Mouse (Mus musculus) megakaryocyte-erythroid progenitor cell, adult 5-6 weeks (primary cell): ENCODE results near the gene Wbp2. TPM values are rescaled to one million over a fixed set of nuclear protein-coding genes. Genes with fewer than 3 reads are reported as not detected.

ENCODE experiments used
- ATAC-seq: replicated peaks from 2 replicates; pipeline ENCODE4 v1.8.0; 2016; ENCODE audit warnings: mild to moderate bottlenecking, inconsistent platforms; ENCODE audit not compliant: severe bottlenecking, poor library complexity, low FRiP score, low TSS enrichment
- total RNA-seq, 2 experiments: library from RNA; stranded (forward) in 1 of 2; stranded (reverse) in 1 of 2; fragments of 200-1000, 215-1000 nt in 1 of 2; fragments of >200 nt in 1 of 2; fragmentation: Nextera tagmentation in 1 of 2; gene quantifications; 2 replicates each; pipeline ENCODE4 v1.2.3; 2014 to 2017

The Wbp2 gene
- total RNA-seq, 2 experiments from 2014 or later, result 23.9 to 94.8 TPM

DNA sequence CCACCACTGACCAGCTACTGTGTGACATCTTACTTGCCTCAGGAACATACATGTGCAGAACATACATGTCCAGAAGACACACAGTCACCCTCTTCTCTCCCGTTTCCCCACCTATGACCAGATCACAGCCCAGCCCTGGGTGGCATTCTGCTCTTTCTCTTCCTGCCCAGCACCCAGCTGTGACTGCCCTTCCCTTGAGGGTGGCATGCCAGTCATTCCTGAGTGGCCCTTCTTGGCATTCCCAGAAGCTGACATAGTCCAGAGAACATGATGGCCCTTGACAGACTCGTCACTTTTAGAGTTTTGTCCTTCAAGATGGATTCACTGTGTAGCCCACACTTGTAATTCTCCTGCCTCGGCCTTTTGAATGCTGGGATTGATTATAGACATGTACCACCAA, 14.2 kb downstream of the Wbp2 start:
- no peak for ATAC-seq

DNA sequence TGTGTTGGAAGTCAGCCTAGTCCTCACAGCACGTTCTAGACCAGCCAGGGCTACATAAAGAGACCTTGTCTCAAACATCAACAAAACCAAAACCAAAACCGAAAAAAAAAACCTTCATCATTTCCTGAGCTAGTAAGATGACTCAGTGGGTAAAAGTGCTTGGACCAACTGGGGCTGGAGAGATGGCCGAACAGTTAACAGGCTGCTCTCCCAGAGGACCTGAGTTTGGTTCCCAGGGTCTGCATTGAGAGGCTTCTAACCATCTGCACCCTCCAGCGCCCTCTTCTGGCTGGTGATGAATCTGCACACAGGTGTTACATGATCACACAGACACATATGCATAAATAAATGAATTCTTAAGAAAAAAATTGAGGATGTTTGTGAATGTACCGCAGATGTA, 15.3 kb downstream of the Wbp2 start:
- 0 out of 2 replicates have a peak, but pooled peaks have one; percentile 24 for ATAC-seq

DNA sequence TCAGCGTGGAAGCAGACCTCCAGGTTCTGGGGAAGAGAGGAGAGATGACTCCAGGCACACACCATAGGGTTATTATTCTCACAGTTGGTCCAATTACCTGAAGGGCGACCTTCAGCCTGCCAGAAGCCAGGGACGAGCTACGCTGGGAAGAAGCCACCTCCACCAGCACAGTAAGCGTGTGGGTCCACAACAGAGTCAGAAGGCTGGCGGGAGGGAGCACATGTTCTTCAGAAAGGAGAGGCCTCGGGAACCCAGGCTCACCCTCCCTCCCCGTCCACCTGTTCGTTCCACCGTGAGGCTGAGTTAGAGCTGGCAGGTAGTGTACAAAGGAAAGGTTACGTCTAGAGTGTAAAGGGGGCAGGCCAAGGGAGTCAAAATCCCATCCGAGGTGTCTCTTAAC, 21.4 kb downstream of the Wbp2 start:
- ATAC-seq, result no peak

DNA sequence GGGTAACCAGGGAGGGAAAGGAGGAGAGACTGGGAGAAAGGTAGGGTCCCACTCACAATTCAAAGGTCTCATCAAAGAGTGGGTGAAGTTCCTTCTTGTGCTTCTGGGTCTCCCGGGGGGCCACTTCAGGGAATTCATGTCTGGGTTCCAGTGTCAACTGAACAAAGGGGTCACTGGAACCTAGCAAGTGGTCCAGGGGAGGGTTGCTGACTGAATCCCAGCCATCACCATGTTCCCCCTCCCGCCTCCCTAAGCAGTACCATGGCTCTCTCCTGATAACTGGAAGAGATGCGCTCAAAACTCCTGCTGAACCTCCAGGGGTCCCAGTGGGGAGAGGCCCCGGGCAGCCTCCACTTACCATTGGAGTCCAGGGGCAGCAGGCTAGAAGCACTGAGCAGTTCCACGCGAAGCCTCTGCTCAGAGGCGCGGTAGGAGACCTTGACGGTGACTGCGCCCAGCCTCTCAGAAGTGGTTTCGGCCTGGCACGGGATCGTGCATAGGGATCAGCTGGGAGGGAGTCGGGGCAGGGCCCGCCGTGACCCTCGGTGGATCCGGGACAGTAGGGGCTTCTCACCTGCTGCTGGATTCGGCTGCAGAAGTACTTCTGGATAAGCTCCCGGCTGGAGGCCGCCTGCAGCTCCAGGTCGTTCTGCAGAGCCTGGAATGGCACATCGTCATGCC, 22.5 kb downstream of the Wbp2 start:
- ATAC-seq, result no peak

DNA sequence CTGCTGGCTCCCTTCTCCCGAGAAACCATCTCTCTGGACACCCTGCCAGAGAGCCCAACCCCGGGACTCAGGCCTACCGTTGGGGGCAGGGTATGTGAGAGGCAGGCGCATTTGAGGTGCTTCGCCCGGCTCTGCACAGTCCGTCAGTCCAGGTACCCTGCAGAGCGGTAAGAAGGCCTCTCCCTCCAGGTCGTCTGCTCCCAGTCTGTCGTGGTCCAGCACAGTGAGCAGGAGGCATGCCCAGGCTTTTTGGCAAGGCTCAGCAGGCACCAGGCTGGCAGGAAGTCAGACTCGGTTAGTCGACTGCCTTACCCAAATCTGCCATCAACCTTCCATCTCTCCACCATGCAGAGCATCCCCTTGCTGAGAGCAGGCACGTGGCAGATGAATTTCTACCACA, 23.2 kb downstream of the Wbp2 start:
- no peak for ATAC-seq

DNA sequence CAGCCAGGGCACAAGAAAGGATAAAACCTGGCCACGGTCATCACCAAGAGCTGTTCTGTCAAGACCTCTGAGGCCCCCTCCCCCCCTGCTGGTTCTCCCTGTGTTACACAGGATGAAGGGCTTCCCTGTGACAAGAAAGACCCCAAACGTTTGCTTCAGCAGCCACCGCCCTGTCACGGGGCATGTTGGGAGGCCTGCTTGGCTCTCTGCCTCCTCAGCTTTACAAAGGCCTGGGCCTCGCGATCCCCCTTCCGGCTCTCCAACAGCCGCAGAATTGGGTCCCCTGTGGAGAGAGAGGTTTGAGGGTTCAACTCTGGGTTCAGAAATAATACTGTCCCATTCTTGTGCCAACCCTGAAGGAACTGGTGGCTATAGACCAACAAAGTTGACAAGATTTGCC, 24.3 kb downstream of the Wbp2 start:
- no peak for ATAC-seq

DNA sequence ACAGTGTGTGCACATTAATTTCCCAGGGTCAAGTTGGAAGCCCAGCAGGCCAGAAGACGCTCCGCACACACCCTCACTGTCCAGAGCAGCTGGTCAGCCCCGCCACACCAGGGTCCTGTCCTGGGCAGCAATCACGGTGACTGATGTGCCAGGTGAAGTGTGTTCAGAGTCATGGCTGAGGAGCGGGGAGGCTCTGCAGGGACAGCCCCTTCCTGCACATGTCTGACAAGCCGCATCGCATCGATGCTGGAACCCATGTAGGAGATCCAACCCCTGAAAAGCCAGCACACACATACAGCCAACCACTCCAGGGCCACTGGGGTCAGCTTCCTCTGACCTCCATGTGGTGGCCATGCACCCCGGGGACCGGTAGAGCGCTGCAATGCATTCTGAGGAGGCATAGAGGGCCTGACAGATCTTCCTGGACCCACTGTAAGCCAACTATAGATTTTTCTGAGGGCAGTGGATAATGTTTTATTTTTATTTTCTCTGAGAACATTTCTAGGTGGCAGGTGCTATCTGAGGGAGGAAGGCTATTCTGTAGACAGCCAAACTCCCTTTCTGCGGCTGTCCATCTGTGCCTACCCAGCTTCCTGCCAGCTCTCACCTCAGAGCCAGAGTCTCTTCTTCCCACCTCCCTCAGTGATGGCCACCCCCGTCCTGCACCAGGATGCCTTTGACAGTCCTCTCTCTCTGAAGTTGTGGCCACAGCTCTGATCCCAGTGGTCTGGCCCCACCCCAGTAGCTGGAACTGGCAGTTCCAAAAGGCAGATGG, 25.0 kb downstream of the Wbp2 start:
- ATAC-seq, result no peak

DNA sequence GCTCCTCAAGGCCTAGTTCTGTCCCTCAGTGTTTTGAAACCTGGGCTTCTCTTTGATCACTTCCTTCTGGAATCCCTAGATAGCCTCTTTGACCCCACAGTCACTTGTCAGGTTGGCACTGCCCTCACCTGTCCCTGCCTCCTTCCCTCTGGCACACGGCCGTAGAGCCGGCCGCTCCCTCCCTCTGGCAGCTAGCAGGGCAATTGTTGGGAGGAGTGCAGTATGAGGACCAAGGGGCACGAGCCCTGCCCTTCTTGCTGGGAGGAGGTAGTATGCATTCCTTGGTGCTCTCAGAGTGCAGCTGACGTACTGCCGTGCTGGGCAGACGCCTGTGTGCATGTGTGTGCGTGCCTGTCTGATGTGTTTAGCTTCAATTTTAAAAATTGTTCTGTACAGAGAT, 26.2 kb downstream of the Wbp2 start:
- no peak for ATAC-seq

DNA sequence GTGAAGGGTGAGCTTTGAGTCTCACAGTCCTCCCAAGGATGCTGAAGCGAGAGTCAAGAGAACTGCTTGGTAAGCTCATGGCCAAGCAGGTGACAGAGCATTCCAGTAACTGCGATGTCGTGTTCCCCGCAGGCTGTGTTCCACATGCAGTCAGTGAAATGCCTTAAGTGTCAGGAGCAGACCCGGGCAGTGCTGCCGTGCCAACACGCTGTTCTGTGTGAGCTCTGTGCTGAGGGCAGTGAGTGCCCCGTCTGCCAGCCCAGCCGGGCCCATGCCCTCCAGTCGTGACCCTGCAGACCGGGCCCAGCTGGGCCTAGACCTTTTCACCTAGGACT, 27.1 kb downstream of the Wbp2 start:
- ATAC-seq, result no peak

DNA sequence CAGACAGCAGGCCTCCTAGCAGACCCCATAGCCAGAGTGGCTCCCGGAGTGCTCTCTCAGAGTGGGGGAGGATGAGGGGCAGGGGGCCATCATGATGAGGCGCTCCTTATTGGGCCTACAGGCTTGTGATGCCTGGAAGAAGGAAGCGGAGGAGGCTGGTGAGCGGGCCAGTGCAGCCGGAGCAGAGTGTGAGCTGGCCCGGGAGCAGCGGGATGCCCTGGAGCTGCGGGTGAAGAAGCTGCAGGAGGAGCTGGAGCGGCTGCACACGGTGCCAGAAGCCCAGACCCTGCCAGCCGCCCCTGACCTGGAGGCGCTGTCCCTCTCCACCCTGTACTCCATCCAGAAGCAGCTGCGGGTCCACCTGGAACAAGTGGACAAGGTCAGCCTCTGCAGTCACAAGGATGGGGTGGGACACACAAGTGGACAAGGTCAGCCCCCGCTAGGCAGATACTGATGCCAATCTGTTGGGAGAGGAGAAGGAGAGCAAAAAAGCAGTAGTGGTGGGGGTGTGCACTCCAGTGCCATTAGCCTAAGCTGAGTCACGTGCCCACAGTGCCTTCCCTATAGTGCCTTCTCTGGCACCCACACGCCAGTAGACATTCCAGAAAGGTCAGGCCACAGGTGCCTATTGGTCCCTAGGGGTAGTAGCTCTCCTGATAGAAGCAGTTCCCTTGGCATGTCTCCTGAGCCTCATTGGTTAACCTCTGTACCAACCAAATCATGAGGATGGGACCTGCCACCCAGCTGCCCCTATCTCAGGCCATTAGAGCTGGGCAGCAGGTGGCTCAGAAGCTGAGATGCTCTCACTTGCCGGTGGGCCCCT, 27.7 kb downstream of the Wbp2 start:
- no peak for ATAC-seq

DNA sequence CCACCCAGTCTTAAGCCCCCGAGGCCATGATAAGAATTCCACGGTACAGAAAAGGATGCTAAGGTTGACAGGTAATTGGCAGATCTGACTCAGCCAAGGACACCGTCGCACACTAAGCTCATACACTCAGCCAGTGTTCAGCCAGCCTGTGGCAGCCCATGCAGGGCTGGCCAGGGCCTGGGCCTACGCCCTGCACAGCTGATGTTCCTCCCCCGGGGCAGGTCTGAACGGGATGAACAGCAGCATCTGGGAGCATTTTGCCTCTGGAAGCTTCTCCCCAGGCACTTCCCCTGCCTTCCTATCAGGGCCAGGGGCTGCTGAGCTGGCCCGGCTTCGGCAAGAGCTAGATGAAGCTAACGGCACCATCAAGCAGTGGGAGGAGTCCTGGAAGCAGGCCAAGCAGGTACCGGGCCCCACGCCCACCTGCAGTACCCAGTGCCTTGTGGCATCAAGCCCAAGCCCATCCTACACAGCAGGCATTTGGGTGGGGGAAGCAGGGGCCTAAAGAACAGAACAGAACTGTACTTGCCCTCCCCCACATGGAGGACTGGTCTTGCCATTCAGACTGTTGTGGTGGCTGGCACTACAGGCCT, 28.7 kb downstream of the Wbp2 start:
- ATAC-seq, result no peak

DNA sequence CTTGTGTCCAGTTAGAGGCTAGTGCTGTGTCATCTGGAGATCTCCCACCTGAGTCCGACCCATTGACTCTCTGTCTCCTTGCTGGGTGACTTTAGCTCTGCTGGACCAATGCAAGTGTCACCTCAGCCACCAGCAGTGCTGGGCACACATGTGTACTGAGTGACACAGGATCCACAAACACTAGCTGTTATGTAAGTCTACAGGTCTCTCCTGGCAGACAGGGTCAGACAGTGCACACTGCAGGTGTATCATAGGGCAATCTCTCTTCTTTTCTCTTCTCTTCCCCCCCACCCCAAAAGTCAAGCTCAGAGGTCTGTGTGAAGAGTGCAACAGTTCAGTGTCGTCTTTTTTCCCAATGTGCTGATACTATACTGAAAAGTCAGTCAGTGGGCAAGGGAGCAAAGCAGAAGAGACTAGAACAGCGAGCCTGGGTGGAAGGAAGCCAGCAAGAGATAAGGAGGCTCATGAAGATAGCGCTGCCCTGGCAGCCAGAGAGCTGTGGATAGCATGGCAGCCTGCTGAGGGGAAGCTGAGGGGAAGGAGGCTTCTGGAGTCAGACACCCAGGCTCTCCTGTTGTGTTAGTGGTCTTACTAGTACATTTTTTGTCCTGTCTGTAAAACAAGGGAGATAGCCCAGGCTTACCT, 29.4 kb downstream of the Wbp2 start:
- ATAC-seq, result peak; percentile 64

DNA sequence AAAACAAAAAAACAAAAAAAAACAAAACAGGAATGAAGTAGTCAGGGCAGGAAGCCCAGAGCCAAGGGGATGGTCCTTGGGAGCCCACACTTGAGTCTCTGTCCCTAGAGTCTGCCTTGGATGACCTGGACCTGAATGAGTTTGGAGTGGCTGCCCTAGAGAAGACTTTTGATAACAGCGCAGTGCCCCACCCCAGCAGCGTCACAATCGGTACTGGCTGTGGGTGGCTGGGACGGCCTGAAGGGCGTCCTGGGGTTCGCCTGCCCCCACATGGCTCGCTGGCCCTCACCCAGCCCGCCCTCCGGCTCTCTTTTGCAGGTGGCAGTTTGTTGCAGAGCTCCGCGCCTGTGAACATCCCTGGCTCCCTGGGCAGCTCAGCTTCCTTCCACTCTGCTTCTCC, 30.9 kb downstream of the Wbp2 start:
- peak; percentile 41 for ATAC-seq

DNA sequence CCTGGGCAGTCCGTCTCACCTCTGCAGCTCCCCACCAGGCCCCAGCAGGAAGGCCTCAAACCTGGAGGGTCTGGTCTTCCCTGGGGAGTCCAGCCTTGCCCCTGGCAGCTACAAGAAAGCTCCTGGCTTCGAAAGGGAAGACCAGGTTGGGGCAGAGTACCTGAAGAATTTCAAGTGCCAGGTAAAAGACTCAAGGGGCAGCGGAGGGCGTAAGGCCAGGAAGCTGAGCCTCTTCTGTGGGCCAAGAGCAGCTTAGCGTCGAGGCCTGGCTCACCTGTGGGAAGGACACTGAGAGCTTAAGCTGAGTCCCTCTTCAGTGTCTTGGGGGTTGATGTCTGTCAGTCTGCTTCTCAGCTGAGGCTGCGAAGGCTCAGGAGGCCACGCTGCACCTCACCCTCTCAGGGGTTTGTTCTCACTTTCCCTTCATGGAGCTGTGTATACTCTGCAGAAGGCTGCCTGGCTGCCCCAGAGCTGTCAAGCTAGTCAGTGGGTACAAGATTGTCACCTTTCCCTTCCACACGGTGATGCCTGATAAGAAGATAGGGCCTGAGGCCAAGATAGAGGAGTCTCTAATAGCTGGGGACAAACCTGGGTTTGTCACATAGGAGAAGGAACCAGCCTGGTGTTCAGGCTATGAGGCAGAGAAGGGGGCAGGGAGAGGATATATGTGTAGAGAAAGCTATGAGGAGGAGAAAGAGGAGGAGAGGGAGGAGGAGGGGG, 33.1 kb downstream of the Wbp2 start:
- peak; percentile 31 for ATAC-seq

DNA sequence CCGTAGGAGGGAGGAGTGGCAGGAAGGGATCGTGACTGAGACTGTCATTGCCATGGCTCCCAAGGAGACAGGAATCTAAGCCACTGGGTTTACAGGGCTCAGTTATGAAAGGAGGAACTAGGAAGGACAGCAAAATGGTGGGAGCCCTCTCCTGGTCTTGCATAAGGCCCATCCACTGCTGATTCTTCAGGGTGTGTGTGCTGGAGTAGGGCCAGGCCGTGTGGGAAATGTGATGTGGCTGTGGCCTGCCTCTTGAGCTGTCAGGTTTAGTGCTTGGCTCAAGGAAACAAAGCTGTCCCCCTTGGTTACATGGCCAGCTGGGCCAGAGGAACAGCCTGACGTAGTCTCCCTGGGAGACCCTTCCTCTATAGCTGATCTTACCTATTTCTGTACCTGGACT, 36.6 kb downstream of the Wbp2 start:
- no peak for ATAC-seq

DNA sequence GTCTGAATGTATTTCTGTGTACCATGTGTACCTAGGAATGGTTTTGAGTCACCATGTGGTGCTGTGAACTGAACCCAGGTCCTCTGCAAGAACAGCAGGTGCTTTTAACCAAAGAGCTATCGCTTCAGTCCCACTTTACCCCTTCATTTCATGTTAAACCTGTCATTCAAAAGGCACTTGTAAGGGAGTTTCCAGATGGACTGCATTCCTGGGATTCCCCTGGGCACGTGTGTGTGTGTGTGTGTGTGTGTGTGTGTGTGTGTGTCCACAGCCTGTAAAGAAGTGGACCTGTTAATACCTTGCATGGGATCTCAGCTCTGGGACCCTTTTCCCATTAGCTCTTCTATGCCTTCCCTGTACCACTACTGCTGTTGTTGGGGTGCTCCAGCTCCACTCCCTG, 37.2 kb downstream of the Wbp2 start:
- no peak for ATAC-seq

DNA sequence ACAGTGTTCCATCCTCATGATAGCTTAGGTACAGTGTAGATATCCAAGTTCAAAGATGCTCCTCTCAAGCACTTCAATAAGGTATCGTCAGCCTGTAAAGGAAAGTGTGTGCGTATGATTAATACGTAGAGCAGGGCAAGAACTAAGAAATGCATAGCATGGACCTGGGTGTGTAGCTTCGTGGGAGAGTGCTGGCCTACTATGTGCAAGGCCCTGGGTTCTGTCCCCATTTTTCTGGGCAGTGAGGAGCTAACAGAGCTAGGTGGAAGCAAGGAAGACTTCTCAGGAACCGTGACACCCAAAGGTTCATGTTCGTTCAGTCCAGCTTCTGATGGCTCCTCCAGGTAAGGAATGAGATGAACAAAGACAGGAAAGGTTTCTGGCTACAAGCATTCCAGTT, 41.6 kb downstream of the Wbp2 start:
- ATAC-seq, result no peak

DNA sequence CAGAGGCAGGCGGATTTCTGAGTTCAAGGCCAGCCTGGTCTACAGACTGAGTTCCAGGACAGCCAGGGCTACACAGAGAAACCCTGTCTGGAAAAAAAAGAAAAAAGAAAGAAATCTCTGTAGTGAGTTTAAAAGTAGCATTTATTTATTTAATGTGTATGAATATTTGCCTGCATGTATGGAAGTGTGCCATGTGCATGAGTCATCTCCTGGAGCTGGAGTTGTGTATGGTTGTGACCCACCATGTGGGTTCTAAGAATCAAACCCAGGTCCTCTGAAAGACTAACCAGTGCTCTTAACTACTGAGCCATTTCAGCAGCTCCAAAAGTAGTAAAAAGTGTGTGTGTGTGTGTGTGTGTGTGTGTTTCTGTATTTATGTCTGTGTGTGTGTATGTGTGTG, 43.5 kb downstream of the Wbp2 start:
- no peak for ATAC-seq
